ENCODE assay signal across 9 mouse cellular contexts in genomic region chr7:109445012-109445411, GRCm38 (mm10). TPM values are rescaled to one million over a fixed set of nuclear protein-coding genes. Genes with fewer than 3 reads are reported as not detected.
DNase-seq lines count a peak whose midpoint lies in the region; ATAC-seq and TF ChIP-seq lines count a peak whose summit lies in the region.
"Had no signal": no experiment of that assay in that cellular context is flagged by ENCODE, and none has a peak within 500 bp of the region (broad histone marks: within the 10 kb centered on the region; RNA-seq: fewer than 3 reads in every experiment).

No protein-coding gene starts in this region.

- no peaks in the 10 kb centered on the region for H3K79me2 ChIP-seq in CH12.LX (replicated peaks; ENCODE audit: control insufficient read depth, extremely low read depth, insufficient read depth, poor library complexity, severe bottlenecking)

- dilution Hi-C loops in CH12.LX (cut with MboI; ENCODE audit: extremely low pct_ligation_motif_present, extremely low pct_unique_long_range_greater_than_20kb, low sequenced_read_pairs): no loop called here

- H3K9me3 ChIP-seq in heart, embryonic 10.5 days: no peaks in the 10 kb centered on the region
- no peaks in the 10 kb centered on the region for H3K9me3 ChIP-seq in CH12.LX (replicated peaks; ENCODE audit: low read length)
- H3K9me3 ChIP-seq in forebrain, postnatal 0 days (ENCODE audit: low read length): no peaks in the 10 kb centered on the region
- H3K9me3 ChIP-seq in midbrain, embryonic 10.5 days (replicated peaks): no peaks in the 10 kb centered on the region
- H3K9me3 ChIP-seq: limb, embryonic 12.5 days had no signal

- no peaks in the 10 kb centered on the region for H3K4me1 ChIP-seq in heart, embryonic 10.5 days
- no peaks in the 10 kb centered on the region for H3K4me1 ChIP-seq in CH12.LX (ENCODE audit: control insufficient read depth in 1 of 2, insufficient read depth in 2 of 2)
- no peaks in the 10 kb centered on the region for H3K4me1 ChIP-seq in forebrain, postnatal 0 days (ENCODE audit: insufficient read depth)
- H3K4me1 ChIP-seq in midbrain, embryonic 10.5 days: peaks cover 24% of the 10 kb centered on the region
- H3K4me1 ChIP-seq: limb, embryonic 12.5 days had no signal

- no peak overlapping the region for H3K4me2 ChIP-seq in CH12.LX (ENCODE audit: insufficient read depth, low read depth, poor library complexity, severe bottlenecking)
- no peak overlapping the region for H3K4me2 ChIP-seq in forebrain, postnatal 0 days (ENCODE audit: low read depth)
- H3K4me2 ChIP-seq: limb, embryonic 12.5 days had no signal

- TF ChIP-seq CTCF in CH12.LX (conservative IDR thresholded peaks at IDR 0.05 in 1 of 2, IDR thresholded peaks at IDR 0.05 in 1 of 2; ENCODE audit: low read depth in 2 of 2, low read length in 2 of 2): peak; percentile 69 to 76
- TF ChIP-seq CTCF in forebrain, postnatal 0 days (IDR thresholded peaks at IDR 0.05; ENCODE audit: low read depth): peak; percentile 79

- in situ Hi-C loops in CH12.LX (cut with MboI; ENCODE audit: low pct_ligation_motif_present, low pct_unique_long_range_greater_than_20kb, low sequenced_read_pairs): no loop called here

- H3K27me3 ChIP-seq in heart, embryonic 10.5 days (ENCODE audit: insufficient read depth, poor library complexity, severe bottlenecking): peaks cover 14% of the 10 kb centered on the region
- H3K27me3 ChIP-seq in CH12.LX (replicated peaks): no peaks in the 10 kb centered on the region
- no peaks in the 10 kb centered on the region for H3K27me3 ChIP-seq in forebrain, postnatal 0 days (ENCODE audit: insufficient read depth, low read length)
- peaks cover 9% of the 10 kb centered on the region for H3K27me3 ChIP-seq in midbrain, embryonic 10.5 days (ENCODE audit: low read depth, poor library complexity, severe bottlenecking)

- peak; percentile 63 for TF ChIP-seq RAD21 in CH12.LX (IDR thresholded peaks at IDR 0.05; ENCODE audit: low read depth, low read length)

- peak; percentile 79 for ATAC-seq in forebrain, postnatal 0 days

- no peak for TF ChIP-seq POLR2A in CH12.LX (IDR thresholded peaks at IDR 0.05; ENCODE audit: low read depth, low read length)

- H3K4me3 ChIP-seq in heart, embryonic 10.5 days: no peak overlapping the region
- no peak overlapping the region for H3K4me3 ChIP-seq in CH12.LX (replicated peaks in 1 of 3; ENCODE audit: low read depth in 2 of 3, low read length in 2 of 3, poor library complexity in 1 of 3)
- no peak overlapping the region for H3K4me3 ChIP-seq in forebrain, postnatal 0 days (ENCODE audit: low read depth, low read length)
- no peak overlapping the region for H3K4me3 ChIP-seq in midbrain, embryonic 10.5 days
- H3K4me3 ChIP-seq: limb, embryonic 12.5 days had no signal

- peak; percentile 22 to 69 for DNase-seq in heart, adult 18-20 months
- no peak for DNase-seq in heart, embryonic 10.5 days (ENCODE audit: low spot score)
- peak; percentile 49 for DNase-seq in CH12.LX (ENCODE audit: extremely low read depth)
- DNase-seq in cerebellum, adult 18-20 months: peak; percentile 49 to 59
- DNase-seq in forebrain, postnatal 0 days: peak; percentile 74
- DNase-seq in layer of hippocampus, adult 9-10 months (ENCODE audit: low spot score): peak; percentile 22
- peak; percentile 51 for DNase-seq in midbrain, embryonic 10.5 days (ENCODE audit: low spot score)
- peak; percentile 34 for DNase-seq in thymus, postnatal 0 days (ENCODE audit: low spot score)

- no peak overlapping the region for H3K27ac ChIP-seq in heart, embryonic 10.5 days
- H3K27ac ChIP-seq in CH12.LX (ENCODE audit: insufficient read depth, low read depth): no peak overlapping the region
- H3K27ac ChIP-seq in forebrain, postnatal 0 days (ENCODE audit: low read depth, low read length): no peak overlapping the region
- no peak overlapping the region for H3K27ac ChIP-seq in midbrain, embryonic 10.5 days (replicated peaks)
- H3K27ac ChIP-seq: limb, embryonic 12.5 days had no signal

- WGBS in heart, embryonic 10.5 days: 14% methylated on average over 6 of the region's 6 CpGs
- 6% methylated on average over 6 of the region's 6 CpGs for WGBS in forebrain, postnatal 0 days
- WGBS in midbrain, embryonic 10.5 days: 11% methylated on average over 6 of the region's 6 CpGs

- no peak overlapping the region for H3K9ac ChIP-seq in CH12.LX (ENCODE audit: insufficient read depth, low read depth)
- no peak overlapping the region for H3K9ac ChIP-seq in forebrain, postnatal 0 days
- H3K9ac ChIP-seq: limb, embryonic 12.5 days had no signal

- no peaks in the 10 kb centered on the region for H3K36me3 ChIP-seq in heart, embryonic 10.5 days
- H3K36me3 ChIP-seq in CH12.LX (replicated peaks in 1 of 2; ENCODE audit: control insufficient read depth in 1 of 2, insufficient read depth in 1 of 2, low read length in 1 of 2): no peaks in the 10 kb centered on the region
- H3K36me3 ChIP-seq in forebrain, postnatal 0 days (ENCODE audit: insufficient read depth): no peaks in the 10 kb centered on the region
- H3K36me3 ChIP-seq in midbrain, embryonic 10.5 days: no peaks in the 10 kb centered on the region
- H3K36me3 ChIP-seq: limb, embryonic 12.5 days had no signal

- TF ChIP-seq EP300 in CH12.LX (IDR thresholded peaks at IDR 0.05; ENCODE audit: low read length): no peak

TF ChIP-seq in CH12.LX, 34 proteins besides CTCF, POLR2A, EP300 and RAD21:
- TF ChIP-seq SMC3 (IDR thresholded peaks at IDR 0.05; ENCODE audit: low read depth, low read length) (peak; percentile 44), MXI1 (IDR thresholded peaks at IDR 0.05; ENCODE audit: low read depth, low read length) (no peak)

RNA-seq across cellular contexts. Expression of gene Stk33, which starts 6.1 kb away (rescaled TPM):
- under 1 TPM in 1 of 2 experiments, not detected in 1; 0.33 TPM for total RNA-seq in heart, adult 18-20 months (2021)
- 0.24 TPM in 1 of 2 replicates, not detected in the other for polyA plus RNA-seq in heart, embryonic 10.5 days (2016; fragmentation: Nextera tagmentation; extraction: Ambion mirVana)
- total RNA-seq in CH12.LX (2012; rRNA removed) (not detected in 2 replicates), CH12.LX (2014; rRNA removed) (not detected in 2 replicates)
- polyA plus RNA-seq in CH12.LX (2012; ENCODE audit: insufficient read length, low read depth): not detected in 2 replicates
- total RNA-seq in forebrain, postnatal 0 days (2014; rRNA removed): 5.2 and 9.7 TPM in 2 replicates
- polyA plus RNA-seq in forebrain, postnatal 0 days (2015; fragmentation: Nextera tagmentation; extraction: Ambion mirVana): 4.2 and 5.3 TPM in 2 replicates
- polyA plus RNA-seq in midbrain, embryonic 10.5 days (2016; fragmentation: Nextera tagmentation; extraction: Ambion mirVana): 10.2 and 18.6 TPM in 2 replicates
- polyA plus RNA-seq in thymus, postnatal 0 days (2015; fragmentation: Nextera tagmentation; extraction: Ambion mirVana): 0.55 and 0.80 TPM in 2 replicates
